Mouse (Mus musculus): Measurements from ENCODE around the gene Ltbp4. TPM values are rescaled to one million over a fixed set of nuclear protein-coding genes. Genes with fewer than 3 reads are reported as not detected.

The Ltbp4 gene
- total RNA-seq, 2 experiments from 2014 or later: 69.4 to 77.8 TPM

DNA sequence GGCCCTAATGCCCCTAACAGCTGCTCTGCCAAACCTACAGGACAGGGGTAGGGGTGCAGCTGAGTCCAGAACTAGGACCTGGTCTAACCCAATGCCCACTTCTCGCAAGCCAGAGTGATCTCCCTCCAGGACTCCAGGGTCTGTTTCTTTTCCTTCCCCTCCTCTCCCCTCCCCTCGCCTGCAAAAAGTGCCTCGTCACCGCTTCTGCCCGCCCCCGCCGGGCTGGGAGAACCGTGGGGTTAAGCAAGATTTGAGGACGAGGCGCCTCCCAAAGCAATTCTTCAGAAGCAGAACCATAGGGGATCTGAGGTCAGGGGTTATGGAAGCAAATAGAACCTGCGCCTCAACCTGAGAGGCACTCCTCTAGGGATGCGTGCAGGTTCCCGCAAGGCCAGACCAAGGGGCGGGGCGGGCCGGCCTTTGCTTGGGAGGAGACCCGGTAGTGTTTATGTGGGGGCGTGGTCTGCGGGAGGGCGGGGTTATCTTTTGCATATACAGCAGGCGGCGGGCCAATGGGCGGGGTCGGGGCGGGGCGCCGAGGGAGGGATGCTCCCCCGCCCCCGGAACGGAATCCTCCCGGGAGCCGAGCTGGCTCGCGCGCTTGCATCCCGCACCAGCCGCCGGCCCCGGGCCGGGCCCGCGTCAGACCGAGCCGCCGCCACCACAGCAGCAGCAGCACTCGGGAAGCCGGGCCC lies 79.1 kb downstream of the Ltbp4 start, which contains the start of gene Numbl:
Gene Numbl (plus strand): TSS at position 229 of the 695 bp plus-strand sequence.
- DNase-seq: peak; percentile 92

DNA sequence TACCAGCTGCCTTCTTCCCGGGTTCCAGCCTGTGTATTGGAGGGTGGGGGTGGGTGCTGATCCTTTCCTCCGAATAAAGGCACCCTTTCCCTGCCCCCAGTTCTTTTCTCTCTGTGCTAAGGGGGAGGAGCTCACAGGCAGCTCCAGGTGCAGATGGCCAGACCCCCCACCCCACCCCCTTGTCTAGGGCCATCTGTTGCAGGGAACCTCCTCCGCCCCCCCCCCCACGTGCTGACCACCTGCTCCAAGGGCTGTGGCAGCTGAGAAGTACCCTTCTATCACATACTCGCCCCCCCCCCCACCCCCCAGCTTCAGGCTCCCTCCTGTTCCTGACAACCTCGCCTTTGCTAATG lies 79.7 kb downstream of the Ltbp4 start:
- no peak for DNase-seq

DNA sequence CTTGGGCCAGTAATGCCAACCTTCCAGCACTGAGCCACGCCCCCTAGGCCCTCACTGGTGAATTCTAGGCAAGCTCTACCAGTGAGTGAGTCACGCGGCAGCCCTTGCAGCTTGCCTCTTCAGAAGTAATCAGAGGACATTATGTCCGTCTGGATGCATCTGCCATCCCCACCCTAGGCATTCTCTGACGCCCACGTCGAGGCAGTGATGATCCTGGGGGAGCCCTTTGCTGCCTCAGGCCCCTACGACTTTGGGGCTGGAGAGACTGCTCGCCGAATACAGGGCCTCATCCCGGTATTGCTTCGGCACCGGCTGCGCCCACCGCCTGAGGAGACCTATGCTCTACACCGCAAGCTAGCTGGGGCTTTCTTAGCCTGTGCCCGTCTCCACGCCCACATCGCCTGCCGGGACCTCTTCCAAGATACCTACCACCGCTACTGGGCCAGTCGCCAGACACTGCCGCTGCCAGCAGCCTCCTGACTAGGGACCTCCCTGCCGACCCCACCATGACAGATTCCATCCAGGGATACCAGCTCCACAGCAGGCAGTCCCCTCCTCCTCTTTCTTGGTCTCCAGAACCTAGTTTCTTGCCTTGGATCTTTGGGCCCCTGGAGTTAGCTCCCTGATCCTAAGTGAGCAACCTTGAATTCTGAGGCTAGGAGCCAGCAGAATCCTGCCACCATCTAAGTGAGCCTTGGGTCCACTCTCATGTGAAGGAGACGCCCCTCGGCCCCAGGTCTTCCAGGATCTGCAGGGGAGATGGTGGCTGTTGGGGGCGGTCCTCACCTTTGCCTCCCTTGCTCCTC lies 80.2 kb downstream of the Ltbp4 start:
- peak; percentile 51 for DNase-seq

DNA sequence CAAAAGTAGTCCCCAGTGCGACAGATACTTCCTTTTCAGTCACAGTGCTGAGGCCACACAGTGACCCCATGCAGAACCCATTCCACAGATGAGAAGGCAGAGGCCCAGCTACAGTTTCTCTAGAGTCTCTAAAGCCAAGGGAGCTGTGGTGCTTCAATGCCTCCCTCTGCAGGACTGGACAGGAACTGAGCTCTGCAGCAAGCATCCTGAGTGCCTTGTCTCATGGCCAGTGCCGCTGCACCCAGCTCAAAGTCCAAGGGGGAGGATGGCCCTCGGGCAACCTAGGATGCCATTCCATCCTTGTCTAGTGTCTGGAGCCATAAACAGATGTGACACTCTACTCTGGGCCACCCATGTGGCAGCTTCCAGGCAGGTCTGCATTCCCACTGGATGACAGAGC lies 81.8 kb downstream of the Ltbp4 start:
- DNase-seq: no peak

Other genes starting within 250 kb of the Ltbp4 start
- gene Cyp2f2, start 217.8 kb downstream of the Ltbp4 start, total RNA-seq (2021): 1 to 10 TPM in 1 of 2 experiments, not detected in 1; 3.4 TPM
- not detected for gene Cyp2t4, start 184.0 kb downstream of the Ltbp4 start, total RNA-seq (2021)
- gene Egln2, start 170.9 kb downstream of the Ltbp4 start, total RNA-seq (2021): 100 to 1,000 TPM in 1 of 2 experiments, 10 to 100 TPM in 1; 92.9 to 103 TPM
- gene Rab4b, start 158.8 kb downstream of the Ltbp4 start, total RNA-seq (2021): 10 to 100 TPM; 10.1 to 10.4 TPM
- gene Gm21983, start 156.6 kb downstream of the Ltbp4 start, total RNA-seq (2021): not detected
- gene Mia, start 156.5 kb downstream of the Ltbp4 start, total RNA-seq (2021): not detected
- gene BC024978, start 141.9 kb downstream of the Ltbp4 start, total RNA-seq (2021): 10 to 100 TPM; 12.1 to 13.0 TPM
- gene Snrpa, start 141.4 kb downstream of the Ltbp4 start, total RNA-seq (2021): 10 to 100 TPM; 31.4 to 31.8 TPM
- gene Itpkc, start 109.0 kb downstream of the Ltbp4 start, total RNA-seq (2021): 1 to 10 TPM; 2.3 to 3.6 TPM
- 1 to 10 TPM; 3.0 to 4.9 TPM for gene Coq8b, start 104.7 kb downstream of the Ltbp4 start, total RNA-seq (2021)
- 1 to 10 TPM; 3.6 to 5.4 TPM for gene Numbl, start 79.3 kb downstream of the Ltbp4 start, total RNA-seq (2021)
- gene Shkbp1, start 18.3 kb upstream of the Ltbp4 start, total RNA-seq (2021): 1 to 10 TPM in 1 of 2 experiments, under 1 TPM in 1; 1.00 to 3.1 TPM
- gene Gm20479, start 19.7 kb upstream of the Ltbp4 start, total RNA-seq (2021): not detected
- under 1 TPM in 1 of 2 experiments, not detected in 1; 0.05 TPM for gene Sptbn4, start 110.0 kb upstream of the Ltbp4 start, total RNA-seq (2021)
- gene Blvrb, start 110.3 kb upstream of the Ltbp4 start, total RNA-seq (2021): 10 to 100 TPM; 11.0 to 17.2 TPM
- 1 to 10 TPM; 3.8 to 7.3 TPM for gene Sertad3, start 136.1 kb upstream of the Ltbp4 start, total RNA-seq (2021)
- 1 to 10 TPM; 6.8 to 7.5 TPM for gene Sertad1, start 149.2 kb upstream of the Ltbp4 start, total RNA-seq (2021)
- gene Prx, start 161.6 kb upstream of the Ltbp4 start, total RNA-seq (2021): 10 to 100 TPM; 11.6 to 13.0 TPM
- under 1 TPM; 0.13 to 0.18 TPM for gene Hipk4, start 185.6 kb upstream of the Ltbp4 start, total RNA-seq (2021)
- gene Pld3, start 215.5 kb upstream of the Ltbp4 start, total RNA-seq (2021): 10 to 100 TPM; 14.9 to 15.0 TPM
- 100 to 1,000 TPM in 1 of 2 experiments, 10 to 100 TPM in 1; 88.3 to 110 TPM for gene 2310022A10Rik, start 215.5 kb upstream of the Ltbp4 start, total RNA-seq (2021)